Mouse (Mus musculus): Measurements from ENCODE around the gene Cldn34b3. TPM values are rescaled to one million over a fixed set of nuclear protein-coding genes. Genes with fewer than 3 reads are reported as not detected.
"Not testable (repeated sequence)": the region's sequence is repeated elsewhere in the genome, so short reads cannot be mapped to it uniquely, and the experiment has no call there.

Gene Cldn34b3
- not detected in 2 replicates for polyA plus RNA-seq (2012; rRNA removed)

- WGBS: 79% methylated on average over 1 of the region's 1 CpGs
Measured at GRCm38 (mm10) chrX:76264004-76264403, at the start of gene Cldn34b3. TSS of gene Cldn34b3 (plus strand) at chrX:76264304.

More at GRCm38 (mm10) chrX:76264004-76264403, at the start of gene Cldn34b3:
- not testable (repeated sequence) for H3K27me3 ChIP-seq (ENCODE audit: control insufficient read depth, insufficient read depth, low read length); H3K36me3 ChIP-seq (ENCODE audit: control insufficient read depth, insufficient read depth, low read length); H3K27ac ChIP-seq (ENCODE audit: insufficient read depth, low read depth, low read length); H3K4me1 ChIP-seq (ENCODE audit: control insufficient read depth, insufficient read depth, insufficient read length, low read length); H3K4me3 ChIP-seq (ENCODE audit: low read depth, low read length)

Other genes with a start within 250 kb of the Cldn34b3 start
- not detected in 2 replicates for gene Cldn34b4, start 129.0 kb downstream of the Cldn34b3 start, polyA plus RNA-seq (2012; rRNA removed)

Data from small intestine, adult 2 months (tissue).